Mouse (Mus musculus): Measurements from ENCODE around the gene Ly75.

- no peak for TF ChIP-seq CTCF (IDR thresholded peaks at IDR 0.05; ENCODE audit: low read depth)
- no peak for TF ChIP-seq EP300 (IDR thresholded peaks at IDR 0.05; ENCODE audit: low read depth)
Observed at GRCm38 (mm10) chr2:60370188-60370587, 12.9 kb downstream of the Ly75 start.
